Mouse (Mus musculus): ENCODE data around the gene Opn3. TPM values are rescaled to one million over a fixed set of nuclear protein-coding genes. Genes with fewer than 3 reads are reported as not detected.

Opn3 gene
- polyA plus RNA-seq (2017; shearing (Covaris generic)), result not detected

GRCm38 (mm10) chr1:175692246-175692996, at the start of gene Opn3, which contains the start of gene Chml:
TSS of gene Opn3 (minus strand) at chr1:175692776.
TSS of gene Chml (minus strand) at chr1:175692901.

GRCm38 (mm10) chr1:175698293-175698692, 5.7 kb upstream of the Opn3 start, which contains the start of gene Wdr64:
TSS of gene Wdr64 (plus strand) at chr1:175698593.

GRCm38 (mm10) chr1:175625257-175625879, 67.2 kb downstream of the Opn3 start, which contains the start of gene Fh1:
TSS of gene Fh1 (minus strand) at chr1:175625635.

GRCm38 (mm10) chr1:175619814-175620431, 72.7 kb downstream of the Opn3 start, which contains the start of gene Kmo:
TSS of gene Kmo (plus strand) at chr1:175620381.

Other genes starting within 250 kb of the Opn3 start
- gene Rgs7, start 200.3 kb downstream of the Opn3 start, polyA plus RNA-seq (2017; shearing (Covaris generic)), result 0.10 TPM
- not detected for gene Kmo, start 72.4 kb downstream of the Opn3 start, polyA plus RNA-seq (2017; shearing (Covaris generic))
- 28.4 TPM for gene Fh1, start 67.1 kb downstream of the Opn3 start, polyA plus RNA-seq (2017; shearing (Covaris generic))
- 0.79 TPM for gene Chml, start 125 bp upstream of the Opn3 start, polyA plus RNA-seq (2017; shearing (Covaris generic))
- not detected for gene Wdr64, start 5.8 kb upstream of the Opn3 start, polyA plus RNA-seq (2017; shearing (Covaris generic))
- 2.1 TPM for gene Exo1, start 187.8 kb upstream of the Opn3 start, polyA plus RNA-seq (2017; shearing (Covaris generic))
- 0.46 TPM for gene Gm38100, start 227.6 kb upstream of the Opn3 start, polyA plus RNA-seq (2017; shearing (Covaris generic))

Data from effector memory CD4-positive, alpha-beta T cell, adult 7 months (primary cell).